Mouse (Mus musculus): ENCODE results near the gene Ephb6.

- no peak for TF ChIP-seq POLR2A (IDR thresholded peaks at IDR 0.05; ENCODE audit: extremely low read depth, insufficient read depth, low read length)
- no peak for TF ChIP-seq CTCF (IDR thresholded peaks at IDR 0.05; ENCODE audit: low read depth, low read length)
Measured at GRCm38 (mm10) chr6:41556389-41556788, 48.9 kb upstream of the Ephb6 start.
